Comparison of ENCODE assay signal across 9 mouse cellular contexts in the genomic region with DNA sequence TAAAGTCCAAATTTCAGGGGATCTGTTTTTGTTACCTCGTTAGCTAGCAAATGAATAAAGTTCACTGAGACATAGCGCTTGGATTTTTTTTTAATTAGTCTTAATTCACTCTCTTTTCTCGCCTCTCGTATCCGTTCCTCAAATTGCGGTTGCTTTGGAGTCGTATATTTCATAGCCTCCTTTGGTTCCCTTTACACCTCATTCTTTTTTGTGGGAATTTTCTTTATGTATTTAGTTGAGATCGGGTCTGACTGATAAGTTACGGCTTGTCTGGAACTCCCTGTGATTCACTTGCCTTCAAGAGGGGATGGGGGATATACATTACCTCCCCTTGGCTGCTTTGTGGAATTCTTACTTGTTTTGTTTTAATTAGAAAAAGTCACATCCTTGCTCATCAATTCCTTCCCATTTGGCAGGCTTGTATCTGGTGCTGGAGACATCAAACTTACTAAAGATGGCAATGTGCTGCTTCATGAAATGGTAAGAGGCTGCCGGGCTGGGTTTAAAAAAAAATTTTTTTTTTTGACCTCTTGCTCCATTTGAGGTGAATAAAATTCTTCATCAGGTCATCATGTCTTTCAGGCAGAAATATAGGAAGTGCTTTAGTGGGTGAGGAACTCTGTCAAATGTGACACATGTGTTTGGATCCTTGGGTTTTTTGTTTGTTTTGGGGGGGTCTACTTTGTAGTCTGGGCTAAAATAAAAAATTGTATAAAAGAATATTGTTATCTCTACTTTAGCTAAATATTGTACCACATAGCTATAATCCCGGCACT. TPM values are rescaled to one million over a fixed set of nuclear protein-coding genes. Genes with fewer than 3 reads are reported as not detected.
A peak's percentile ranks its signal among the peaks of the same experiment; 100 is the strongest.
DNase-seq lines count a peak whose midpoint lies in the region; ATAC-seq and TF ChIP-seq lines count a peak whose summit lies in the region.
"Had no signal": no experiment of that assay in that cellular context is flagged by ENCODE, and none has a peak within 500 bp of the region (broad histone marks: within the 10 kb centered on the region; RNA-seq: fewer than 3 reads in every experiment).

No protein-coding gene starts in this region.

- peak overlapping the region; percentile 98 for H3K27ac ChIP-seq in layer of hippocampus, adult 2 months
- H3K27ac ChIP-seq in embryonic facial prominence, embryonic 12.5 days = peak overlapping the region; percentile 97; the same call in 1 of the 2 replicates
- peak overlapping the region; percentile 97 for H3K27ac ChIP-seq in intestine, embryonic 14.5 days (ENCODE audit: low read depth)

- H3K36me3 ChIP-seq in embryonic facial prominence, embryonic 12.5 days = peaks cover 41% of the 10 kb centered on the region
- H3K36me3 ChIP-seq in intestine, embryonic 14.5 days (ENCODE audit: control insufficient read depth, insufficient read depth, low read length) = peaks cover 45% of the 10 kb centered on the region
- H3K36me3 ChIP-seq in myocyte (ENCODE audit: control insufficient read depth, insufficient read depth) = peaks cover 45% of the 10 kb centered on the region

- no peak for TF ChIP-seq POLR2A in myocyte (IDR thresholded peaks at IDR 0.05; ENCODE audit: insufficient read length, low read depth)

- no peak for TF ChIP-seq CTCF in layer of hippocampus, adult 2 months (conservative IDR thresholded peaks at IDR 0.05)

- DNase-seq in layer of hippocampus, adult 2 months (ENCODE audit: low spot score in 2 of 2) = no peak
- no peak for DNase-seq in layer of hippocampus, adult 18-20 months (ENCODE audit: low spot score in 2 of 2)
- DNase-seq in intestine, embryonic 14.5 days (ENCODE audit: low spot score) = no peak
- DNase-seq in right cerebral cortex, postnatal 14 days = no peak
- no peak for DNase-seq in spleen, adult 18-20 months
- DNase-seq: kidney, adult 18-20 months had no signal

- peaks cover 34% of the 10 kb centered on the region for H3K79me2 ChIP-seq in myocyte (ENCODE audit: control insufficient read depth, insufficient read depth)

- peak overlapping the region; percentile 96 for H3K4me3 ChIP-seq in layer of hippocampus, adult 2 months
- peak overlapping the region; percentile 73 for H3K4me3 ChIP-seq in embryonic facial prominence, embryonic 12.5 days
- H3K4me3 ChIP-seq in intestine, embryonic 14.5 days (ENCODE audit: low read depth, low read length) = peak overlapping the region; percentile 80
- peak overlapping the region; percentile 83 for H3K4me3 ChIP-seq in myocyte

- peak overlapping the region; percentile 84 for H3K9ac ChIP-seq in embryonic facial prominence, embryonic 12.5 days
- H3K9ac ChIP-seq in intestine, embryonic 14.5 days (ENCODE audit: low read length) = peak overlapping the region; percentile 94

- peak overlapping the region; percentile 97 for H3ac ChIP-seq in myocyte (ENCODE audit: control insufficient read depth, insufficient read length)

- peaks cover 15% of the 10 kb centered on the region for H3K4me1 ChIP-seq in embryonic facial prominence, embryonic 12.5 days
- peaks cover 12% of the 10 kb centered on the region for H3K4me1 ChIP-seq in intestine, embryonic 14.5 days (replicated peaks; ENCODE audit: control insufficient read depth, insufficient read depth, low read length)

- no peak for ATAC-seq in embryonic facial prominence, embryonic 12.5 days (ENCODE audit: insufficient number of reproducible peaks, insufficient read depth, low FRiP score, low TSS enrichment)
- no peak for ATAC-seq in intestine, embryonic 14.5 days (replicated peaks; ENCODE audit: low FRiP score, low TSS enrichment, low read depth)
- ATAC-seq in inflammation-experienced regulatory T-cells, adult 6 months = no peak

- H3K27me3 ChIP-seq in embryonic facial prominence, embryonic 12.5 days = no peaks in the 10 kb centered on the region
- no peaks in the 10 kb centered on the region for H3K27me3 ChIP-seq in intestine, embryonic 14.5 days (replicated peaks; ENCODE audit: control insufficient read depth, insufficient read depth, low read length)
- no peaks in the 10 kb centered on the region for H3K27me3 ChIP-seq in myocyte (ENCODE audit: control insufficient read depth, insufficient read depth, insufficient read length)

- no peaks in the 10 kb centered on the region for H3K9me3 ChIP-seq in embryonic facial prominence, embryonic 12.5 days
- H3K9me3 ChIP-seq in intestine, embryonic 14.5 days (ENCODE audit: control insufficient read depth, low read length) = no peaks in the 10 kb centered on the region

- 13% methylated on average over 11 of the region's 11 CpGs for WGBS in embryonic facial prominence, embryonic 12.5 days
- WGBS in intestine, embryonic 14.5 days = 10% methylated on average over 11 of the region's 11 CpGs

- peak overlapping the region; percentile 75 for H3K4me2 ChIP-seq in embryonic facial prominence, embryonic 12.5 days (replicated peaks)
- H3K4me2 ChIP-seq in intestine, embryonic 14.5 days (ENCODE audit: low read length) = peak overlapping the region; percentile 75
- H3K4me2 ChIP-seq in myocyte (ENCODE audit: low read depth) = peak overlapping the region; percentile 86

TF ChIP-seq in myocyte, 11 proteins besides CTCF, POLR2A, EP300 and RAD21:
- TF ChIP-seq MAX (IDR thresholded peaks at IDR 0.05; ENCODE audit: low read depth) (no peak), TCF12 (IDR thresholded peaks at IDR 0.05; ENCODE audit: insufficient read depth, poor library complexity, severe bottlenecking) (no peak), SRF (IDR thresholded peaks at IDR 0.05; ENCODE audit: control insufficient read depth, insufficient read length, low read depth) (no peak), E2F4 (IDR thresholded peaks at IDR 0.05; ENCODE audit: insufficient read depth) (no peak), MYOD1 (IDR thresholded peaks at IDR 0.05; ENCODE audit: control insufficient read depth in 1 of 3, insufficient read length in 2 of 3, low read depth in 2 of 3) (no peak), TCF3 (IDR thresholded peaks at IDR 0.05; ENCODE audit: insufficient read length, low read depth) (no peak), MYOG (IDR thresholded peaks at IDR 0.05; ENCODE audit: control insufficient read depth in 1 of 3, insufficient read depth in 1 of 3, insufficient read length in 2 of 3, low read depth in 2 of 3) (no peak), REST (IDR thresholded peaks at IDR 0.05; ENCODE audit: insufficient read depth, insufficient read length) (no peak), POLR2AphosphoS2 (IDR thresholded peaks at IDR 0.05; ENCODE audit: insufficient read length, low read depth) (no peak), USF1 (IDR thresholded peaks at IDR 0.05; ENCODE audit: low read depth) (no peak), CEBPB (IDR thresholded peaks at IDR 0.05; ENCODE audit: insufficient read depth, poor library complexity, severe bottlenecking) (no peak)

RNA-seq across cellular contexts. Expression of a gene that starts 0.8 kb away (rescaled TPM):
- 10 to 100 TPM; 27.7 to 28.5 TPM for total RNA-seq in layer of hippocampus, adult 2 months (2021)
- 10 to 100 TPM; 27.7 to 29.7 TPM for total RNA-seq in layer of hippocampus, adult 18-20 months (2021)
- polyA plus RNA-seq in embryonic facial prominence, embryonic 12.5 days (2016; fragmentation: Nextera tagmentation; extraction: Ambion mirVana) = 30.0 and 31.7 TPM in 2 replicates
- polyA plus RNA-seq in intestine, embryonic 14.5 days (2014; fragmentation: Nextera tagmentation; extraction: Ambion mirVana) = 43.9 and 47.9 TPM in 2 replicates
- polyA plus RNA-seq in myocyte (2012; fragmentation: generic; extraction: Trizol) = 338 TPM
- polyA plus RNA-seq in inflammation-experienced regulatory T-cells, adult 6 months (2017; shearing (Covaris generic)) = 10 to 100 TPM; 43.6 to 79.5 (median 54.1) TPM

RNA-seq across cellular contexts. Expression of a gene that starts 58.8 kb away (rescaled TPM):
- 10 to 100 TPM; 15.2 to 22.3 TPM for total RNA-seq in layer of hippocampus, adult 2 months (2021)
- 10 to 100 TPM; 19.6 to 22.2 TPM for total RNA-seq in layer of hippocampus, adult 18-20 months (2021)
- polyA plus RNA-seq in embryonic facial prominence, embryonic 12.5 days (2016; fragmentation: Nextera tagmentation; extraction: Ambion mirVana) = 84.3 and 88.4 TPM in 2 replicates
- 47.8 and 49.6 TPM in 2 replicates for polyA plus RNA-seq in intestine, embryonic 14.5 days (2014; fragmentation: Nextera tagmentation; extraction: Ambion mirVana)
- polyA plus RNA-seq in myocyte (2012; fragmentation: generic; extraction: Trizol) = 33.8 TPM
- polyA plus RNA-seq in inflammation-experienced regulatory T-cells, adult 6 months (2017; shearing (Covaris generic)) = 10 to 100 TPM; 16.5 to 27.1 (median 21.7) TPM
